Mouse (Mus musculus) thymus, adult 2 months (tissue): ENCODE results near the gene Unc93a2. TPM values are rescaled to one million over a fixed set of nuclear protein-coding genes. Genes with fewer than 3 reads are reported as not detected.
"Not testable (repeated sequence)": the region's sequence is repeated elsewhere in the genome, so short reads cannot be mapped to it uniquely, and the experiment has no call there.

ENCODE experiments used
- DNase-seq: peaks from one replicate; pipeline ENCODE4 v3.0.0; 2021
- H3K27ac ChIP-seq: fragments of 200-500 bp; 2 replicates; pipeline ENCODE4 v1.5.1; 2012; ENCODE audit warnings: low read length, control low read depth; ENCODE audit not compliant: control insufficient read depth, insufficient read depth
- H3K27me3 ChIP-seq: fragments of 200-500 bp; 2 replicates; pipeline ENCODE4 v1.6.1; 2012; ENCODE audit warnings: mild to moderate bottlenecking, low read length, moderate library complexity, mixed read lengths; ENCODE audit not compliant: control insufficient read depth, insufficient read depth
- H3K36me3 ChIP-seq: fragments of 200-500 bp; 2 replicates; pipeline ENCODE4 v1.6.1; 2012; ENCODE audit warnings: mild to moderate bottlenecking, low read length, moderate library complexity; ENCODE audit not compliant: control insufficient read depth, insufficient read depth
- H3K4me1 ChIP-seq: fragments of 200-500 bp; replicated peaks from 2 replicates; pipeline ENCODE4 v1.6.1; 2012; ENCODE audit warnings: low read length; ENCODE audit not compliant: control insufficient read depth, insufficient read depth
- H3K4me3 ChIP-seq: fragments of 200-500 bp; 2 replicates; pipeline ENCODE4 v1.5.1; 2012; ENCODE audit warnings: mild to moderate bottlenecking, low read length, control low read depth, moderate library complexity; ENCODE audit not compliant: control insufficient read depth, insufficient read depth
- WGBS: fragments of 180-500 bp; shearing (Covaris S2); methylation state at CpG from one replicate; pipeline ENCODE4 v1.1.7; 2018; 5-methylcytosine and 5-hydroxymethylcytosine counted together
- polyA plus RNA-seq: library from polyadenylated mRNA; depleted of rRNA; stranded (reverse); fragments of >200 nt; gene quantifications from 2 replicates; pipeline ENCODE4 v1.2.3, GENCODE M21; 2012

Gene Unc93a2
- polyA plus RNA-seq, 1 experiment = 0.93 TPM

- whole genome bisulfite sequencing = 91% methylated on average over 8 of the region's 8 CpGs
- H3K27me3 ChIP-seq, H3K36me3 ChIP-seq, H3K27ac ChIP-seq, H3K4me3 ChIP-seq, DNase-seq, H3K4me1 ChIP-seq: not testable (repeated sequence)
These were observed 10.4 kb upstream of the Unc93a2 start for GRCm38 (mm10) chr17:7395671-7396070.

DNA sequence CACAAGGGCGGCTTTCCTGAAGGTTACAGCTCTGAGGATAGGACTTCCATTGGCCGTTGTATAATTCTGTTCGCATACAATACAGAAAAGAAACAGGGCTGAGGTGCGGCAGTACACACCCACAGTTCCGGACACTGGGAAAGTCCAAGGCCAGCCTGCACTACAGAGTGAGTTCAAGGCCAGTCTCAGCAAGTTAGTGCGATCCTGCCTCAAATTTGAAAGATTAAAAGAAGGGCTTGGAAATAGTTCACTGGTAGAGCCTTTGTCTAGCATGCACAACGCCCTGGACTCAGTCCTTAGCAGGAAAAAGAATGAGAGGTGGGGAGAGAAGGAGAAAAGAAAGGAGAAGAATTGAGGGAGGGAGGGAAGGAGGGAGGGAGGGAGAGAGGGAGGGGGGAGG lies 9.9 kb upstream of the Unc93a2 start:
- H3K4me1 ChIP-seq, H3K27me3 ChIP-seq, H3K4me3 ChIP-seq, DNase-seq, H3K36me3 ChIP-seq, H3K27ac ChIP-seq: not testable (repeated sequence)
- WGBS = 97% methylated on average over 7 of the region's 7 CpGs

- not testable (repeated sequence) for H3K27ac ChIP-seq, H3K27me3 ChIP-seq, H3K36me3 ChIP-seq, DNase-seq, H3K4me3 ChIP-seq, H3K4me1 ChIP-seq
- 95% methylated on average over 7 of the region's 7 CpGs for WGBS
These were observed 4.6 kb upstream of the Unc93a2 start for GRCm38 (mm10) chr17:7389898-7390297.

DNA sequence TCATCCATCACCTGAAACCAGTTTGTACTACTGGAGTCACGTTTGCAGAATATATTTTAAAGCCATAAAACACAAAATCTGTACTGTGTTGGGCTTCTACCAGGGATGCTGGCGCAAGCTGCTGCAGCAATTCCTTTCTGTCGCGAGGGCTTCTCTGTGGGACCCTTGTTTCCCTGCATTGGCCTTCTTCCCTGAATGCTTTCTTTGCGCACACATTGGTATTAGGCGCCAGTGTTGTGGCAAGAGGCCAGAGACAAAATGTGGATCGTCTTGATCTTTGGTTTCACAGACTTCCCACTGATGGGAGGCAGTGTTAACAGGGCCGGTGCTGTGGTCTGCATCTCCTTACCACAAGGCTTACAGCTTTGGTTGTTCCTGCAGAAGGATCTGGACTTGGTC lies 3.7 kb upstream of the Unc93a2 start:
- not testable (repeated sequence) for H3K4me1 ChIP-seq, DNase-seq, H3K36me3 ChIP-seq, H3K4me3 ChIP-seq, H3K27me3 ChIP-seq, H3K27ac ChIP-seq
- WGBS = 77% methylated on average over 8 of the region's 8 CpGs

DNA sequence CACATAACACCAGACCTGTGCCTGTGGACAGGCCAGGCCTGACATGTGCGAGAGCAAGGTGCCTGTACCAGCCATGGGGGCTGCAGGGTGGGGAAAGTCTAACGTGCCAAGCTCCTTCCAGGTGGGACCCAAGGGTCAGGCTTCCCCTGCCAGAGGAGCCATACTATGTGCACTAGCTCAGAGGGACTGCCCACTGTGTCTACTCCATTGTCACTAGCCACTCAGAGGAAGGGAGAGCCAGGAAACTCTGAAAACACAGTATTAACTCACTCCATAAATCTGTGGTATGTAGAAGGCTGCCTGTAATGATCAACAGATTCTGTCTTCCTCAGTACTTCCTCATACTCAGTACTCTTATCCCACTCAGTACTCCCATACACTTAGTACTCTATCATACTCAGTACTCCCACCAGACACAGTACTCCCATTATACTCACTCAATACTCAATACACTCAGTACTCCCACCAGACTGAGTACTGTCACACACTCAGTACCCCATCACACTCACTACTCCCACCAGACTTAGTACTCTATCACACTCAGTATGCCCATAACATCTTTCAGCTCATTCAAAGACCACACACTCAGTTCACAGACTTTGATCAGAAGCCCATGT lies 3.2 kb upstream of the Unc93a2 start:
- no CpG with 5 or more reads among the region's 2 CpGs for WGBS
- not testable (repeated sequence) for H3K4me1 ChIP-seq, H3K27me3 ChIP-seq, H3K27ac ChIP-seq, DNase-seq, H3K4me3 ChIP-seq, H3K36me3 ChIP-seq

DNA sequence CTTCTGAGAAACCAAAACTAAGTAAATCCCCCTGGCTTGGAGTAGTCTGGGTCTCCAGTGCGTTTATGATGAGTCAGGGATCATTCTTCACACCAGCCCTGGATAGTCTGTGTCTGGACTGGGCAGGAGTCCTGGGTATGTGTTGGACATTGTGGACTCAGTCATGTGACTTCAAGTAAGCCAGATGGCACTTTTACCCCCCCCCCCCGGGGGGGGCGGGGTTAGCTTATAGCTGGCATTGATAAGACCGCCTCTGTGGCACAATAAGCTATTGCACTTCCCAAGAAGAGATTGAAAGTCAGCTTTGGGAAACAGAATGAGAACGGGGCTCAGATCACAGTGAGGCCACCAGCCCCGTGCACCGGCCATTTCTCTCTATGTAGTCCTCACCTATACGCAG lies 752 bp upstream of the Unc93a2 start:
- H3K4me1 ChIP-seq, H3K36me3 ChIP-seq, DNase-seq, H3K27ac ChIP-seq, H3K4me3 ChIP-seq, H3K27me3 ChIP-seq: not testable (repeated sequence)
- 82% methylated on average over 8 of the region's 8 CpGs for WGBS

GRCm38 (mm10) chr17:7383167-7384143 lies 1.8 kb downstream of the Unc93a2 start:
- DNase-seq, H3K27me3 ChIP-seq, H3K4me1 ChIP-seq, H3K36me3 ChIP-seq, H3K27ac ChIP-seq, H3K4me3 ChIP-seq: not testable (repeated sequence)
- WGBS = 90% methylated on average over 12 of the region's 13 CpGs

- not testable (repeated sequence) for H3K36me3 ChIP-seq, H3K27ac ChIP-seq, DNase-seq, H3K4me3 ChIP-seq, H3K27me3 ChIP-seq, H3K4me1 ChIP-seq
- 95% methylated on average over 1 of the region's 3 CpGs for WGBS
These were observed 2.6 kb downstream of the Unc93a2 start for GRCm38 (mm10) chr17:7382711-7383110.

DNA sequence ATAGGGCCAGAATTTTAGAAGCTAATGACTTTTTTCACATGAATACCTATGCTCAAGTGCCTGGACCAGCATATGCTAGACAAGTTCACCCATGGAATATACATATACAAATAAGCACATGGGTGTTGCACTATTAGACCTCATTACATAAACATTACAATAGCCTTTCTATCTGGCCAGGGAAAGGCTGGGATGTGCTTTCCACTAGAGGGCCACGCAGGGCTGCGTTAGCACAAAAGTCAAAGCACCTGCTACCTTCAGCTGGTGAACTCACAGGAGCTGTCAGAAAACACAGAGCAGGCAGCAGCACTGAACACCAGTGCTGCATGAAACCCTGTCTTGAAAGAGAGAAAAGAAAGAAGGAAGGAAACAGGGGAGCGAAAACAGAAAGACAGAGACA lies 7.4 kb downstream of the Unc93a2 start:
- DNase-seq, H3K4me3 ChIP-seq, H3K4me1 ChIP-seq, H3K27ac ChIP-seq, H3K27me3 ChIP-seq, H3K36me3 ChIP-seq: not testable (repeated sequence)
- 10% methylated on average over 2 of the region's 3 CpGs for WGBS

DNA sequence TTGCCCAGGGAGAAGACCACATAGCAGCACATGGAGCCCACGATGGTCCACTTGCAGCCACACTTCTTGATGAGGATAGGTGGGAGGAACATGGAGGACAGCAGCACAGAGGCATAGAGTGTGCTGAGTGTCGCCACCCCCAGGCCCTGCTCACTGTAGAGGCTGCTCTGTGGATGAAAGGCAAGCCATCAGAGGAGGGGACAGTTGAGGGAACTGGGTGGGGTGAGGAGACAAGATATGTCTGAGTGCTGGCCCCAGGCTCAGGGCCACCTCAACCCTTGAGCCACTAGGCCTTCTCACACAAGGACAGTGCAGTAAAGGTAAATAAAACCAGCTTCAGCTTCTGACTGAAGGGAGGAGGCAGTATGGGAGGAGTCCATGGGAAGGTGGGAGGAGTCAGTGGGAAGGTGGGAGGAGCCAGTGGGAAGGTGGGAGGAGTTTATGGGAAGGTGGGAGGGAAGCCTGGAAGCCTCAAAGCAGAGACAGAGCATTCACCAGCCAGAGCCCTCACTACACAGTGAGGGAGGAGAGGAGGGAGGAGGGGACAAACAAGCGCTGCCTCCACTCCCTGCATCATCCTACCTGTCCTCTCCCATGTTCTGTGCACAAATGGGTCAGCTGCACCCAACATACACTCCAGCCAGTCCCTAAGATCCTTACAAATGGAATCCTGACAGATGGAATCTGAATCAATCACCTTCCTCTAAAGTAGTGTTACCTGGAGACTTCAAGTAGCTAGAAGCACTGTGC lies 8.1 kb downstream of the Unc93a2 start:
- 100% methylated on average over 1 of the region's 3 CpGs for WGBS

More for the DNA sequence above, 8.1 kb downstream of the Unc93a2 start:
- H3K27me3 ChIP-seq, DNase-seq, H3K27ac ChIP-seq, H3K36me3 ChIP-seq, H3K4me3 ChIP-seq, H3K4me1 ChIP-seq: not testable (repeated sequence)
